9 mouse cellular contexts compared by ENCODE assay signal in the genomic region with DNA sequence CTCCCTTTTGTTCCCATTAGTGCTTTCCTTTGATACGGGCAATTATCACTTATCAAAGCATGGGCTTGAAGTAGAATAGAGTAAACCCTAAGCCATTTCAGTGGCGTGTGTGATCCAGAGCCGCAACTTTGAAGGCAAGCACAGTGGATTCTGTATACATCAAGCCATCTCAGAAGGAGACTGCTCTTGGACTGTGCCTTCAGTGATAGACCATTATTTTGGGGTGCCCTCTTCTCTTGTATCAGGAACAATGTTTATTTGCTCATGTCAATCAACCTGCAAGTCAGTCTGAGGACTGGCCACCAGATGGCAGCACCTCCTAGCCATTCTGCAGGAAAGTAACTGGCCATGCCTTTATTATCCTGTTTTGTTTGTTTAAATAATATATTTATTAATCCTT. TPM values are rescaled to one million over a fixed set of nuclear protein-coding genes. Genes with fewer than 3 reads are reported as not detected.
DNase-seq lines count a peak whose midpoint lies in the region; ATAC-seq and TF ChIP-seq lines count a peak whose summit lies in the region.
"Had no signal": no experiment of that assay in that cellular context is flagged by ENCODE, and none has a peak within 500 bp of the region (broad histone marks: within the 10 kb centered on the region; RNA-seq: fewer than 3 reads in every experiment).

No protein-coding gene starts in this region.

- TF ChIP-seq POLR2A in cerebellum, adult 2 months (IDR thresholded peaks at IDR 0.05; ENCODE audit: borderline replicate concordance, insufficient read depth, low read length) = no peak

- TF ChIP-seq CTCF in cerebellum, adult 2 months (IDR thresholded peaks at IDR 0.05; ENCODE audit: borderline replicate concordance, insufficient read depth, low read depth, low read length) = peak; percentile 79
- peak; percentile 83 for TF ChIP-seq CTCF in lung, postnatal 0 days (IDR thresholded peaks at IDR 0.05)

- no peaks in the 10 kb centered on the region for H3K27me3 ChIP-seq in cerebellum, adult 2 months (ENCODE audit: control insufficient read depth, insufficient read depth, low read length)
- no peaks in the 10 kb centered on the region for H3K27me3 ChIP-seq in lung, postnatal 0 days (replicated peaks; ENCODE audit: insufficient read depth, low read length)
- H3K27me3 ChIP-seq: megakaryocyte, embryonic 14.5 days had no signal

- H3K4me1 ChIP-seq in ES-E14 (ENCODE audit: control insufficient read depth in 2 of 2, insufficient read depth in 2 of 2, low read length in 2 of 2, poor library complexity in 1 of 2) = no peaks in the 10 kb centered on the region
- no peaks in the 10 kb centered on the region for H3K4me1 ChIP-seq in cerebellum, adult 2 months (ENCODE audit: control insufficient read depth, insufficient read depth, low read length)
- H3K4me1 ChIP-seq in lung, postnatal 0 days (ENCODE audit: insufficient read depth, low read depth, low read length) = no peaks in the 10 kb centered on the region

- H3K4me3 ChIP-seq in ES-E14 (ENCODE audit: insufficient read depth in 1 of 2, low read depth in 1 of 2, low read length in 2 of 2, poor library complexity in 1 of 2, severe bottlenecking in 1 of 2) = no peak overlapping the region
- no peak overlapping the region for H3K4me3 ChIP-seq in cerebellum, adult 2 months (replicated peaks; ENCODE audit: insufficient read depth, low read depth, low read length)
- H3K4me3 ChIP-seq in lung, postnatal 0 days (ENCODE audit: low read depth, low read length) = no peak overlapping the region
- H3K4me3 ChIP-seq: megakaryocyte, embryonic 14.5 days had no signal

- TF ChIP-seq EP300 in lung, postnatal 0 days (IDR thresholded peaks at IDR 0.05) = no peak

- no peaks in the 10 kb centered on the region for H3K9me3 ChIP-seq in ES-E14 (ENCODE audit: control insufficient read depth, insufficient read depth, low read depth, low read length)
- no peaks in the 10 kb centered on the region for H3K9me3 ChIP-seq in lung, postnatal 0 days (ENCODE audit: low read length)
- H3K9me3 ChIP-seq: megakaryocyte, embryonic 14.5 days had no signal

- H3K4me2 ChIP-seq in lung, postnatal 0 days (replicated peaks; ENCODE audit: low read depth, low read length) = no peak overlapping the region

- H3K36me3 ChIP-seq in ES-E14 (ENCODE audit: control insufficient read depth, insufficient read depth, low read length, poor library complexity, severe bottlenecking) = no peaks in the 10 kb centered on the region
- H3K36me3 ChIP-seq in lung, postnatal 0 days (ENCODE audit: insufficient read depth, low read length) = no peaks in the 10 kb centered on the region

- in situ Hi-C loops in ES-E14 (cut with MboI; ENCODE audit: low sequenced_read_pairs in 2 of 2, unreplicated experiment in 2 of 2) = no loop called here

- ATAC-seq in lung, postnatal 0 days = no peak

- H3K27ac ChIP-seq in ES-E14 (ENCODE audit: insufficient read depth, low read depth, low read length, poor library complexity, severe bottlenecking) = no peak overlapping the region
- no peak overlapping the region for H3K27ac ChIP-seq in cerebellum, adult 2 months (ENCODE audit: insufficient read depth, low read length)
- H3K27ac ChIP-seq in lung, postnatal 0 days (ENCODE audit: low read length) = no peak overlapping the region

- WGBS in cerebellum, adult 2 months = 65% methylated on average over 3 of the region's 3 CpGs
- 48% methylated on average over 3 of the region's 3 CpGs for WGBS in lung, postnatal 0 days

- no peak overlapping the region for H3K9ac ChIP-seq in ES-E14 (ENCODE audit: insufficient read depth, low read depth, low read length, poor library complexity, severe bottlenecking)
- no peak overlapping the region for H3K9ac ChIP-seq in lung, postnatal 0 days (replicated peaks; ENCODE audit: low read depth)

- DNase-seq in A20 (ENCODE audit: low read depth, low spot score) = peak; percentile 72
- peak; percentile 40 for DNase-seq in ES-E14 (ENCODE audit: low read depth, low spot score)
- peak; percentile 41 to 68 for DNase-seq in cerebellum, adult 2 months
- peak; percentile 61 to 68 for DNase-seq in frontal cortex, postnatal 25 days (ENCODE audit: low spot score in 2 of 2)
- DNase-seq in kidney, postnatal 14 days = peak; percentile 71
- peak; percentile 59 for DNase-seq in lung, postnatal 0 days (ENCODE audit: low spot score)
- peak; percentile 73 for DNase-seq in retina, postnatal 1 day
- DNase-seq in urinary bladder, postnatal 25 days (ENCODE audit: low spot score) = peak; percentile 70

TF ChIP-seq in ES-E14, 5 proteins besides CTCF, POLR2A, EP300 and RAD21:
- TF ChIP-seq CHD2 (IDR thresholded peaks at IDR 0.05; ENCODE audit: low read depth, low read length) (no peak), HCFC1 (IDR thresholded peaks at IDR 0.05; ENCODE audit: borderline replicate concordance, insufficient read depth, low read length) (no peak), ZC3H11A (IDR thresholded peaks at IDR 0.05; ENCODE audit: borderline replicate concordance, low read depth, low read length) (peak; percentile 47; the same call in 1 of the 2 replicates), MAFK (IDR thresholded peaks at IDR 0.05; ENCODE audit: insufficient read depth, low read depth, low read length) (no peak), ZNF384 (IDR thresholded peaks at IDR 0.05; ENCODE audit: low read depth, low read length) (no peak)

RNA-seq across cellular contexts. Expression of a gene that starts 11.0 kb away (rescaled TPM):
- total RNA-seq in ES-E14 (2012; rRNA removed) = not detected in 2 replicates
- polyA plus RNA-seq in cerebellum, adult 2 months (2012; rRNA removed) = not detected in 2 replicates
- polyA plus RNA-seq in lung, postnatal 0 days (2015; fragmentation: Nextera tagmentation; extraction: Ambion mirVana) = 0.08 and 0.15 TPM in 2 replicates

RNA-seq across cellular contexts. Expression of a gene that starts 12.3 kb away (rescaled TPM):
- total RNA-seq in ES-E14 (2012; rRNA removed) = 1.2 and 1.4 TPM in 2 replicates
- 2.9 TPM in 2 replicates for polyA plus RNA-seq in cerebellum, adult 2 months (2012; rRNA removed)
- polyA plus RNA-seq in lung, postnatal 0 days (2015; fragmentation: Nextera tagmentation; extraction: Ambion mirVana) = 41.5 and 45.4 TPM in 2 replicates

RNA-seq across cellular contexts. Expression of a gene that starts 12.3 kb away (rescaled TPM):
- total RNA-seq in ES-E14 (2012; rRNA removed) = 2.5 and 10.3 TPM in 2 replicates
- 11.5 and 12.4 TPM in 2 replicates for polyA plus RNA-seq in cerebellum, adult 2 months (2012; rRNA removed)
- 423 and 443 TPM in 2 replicates for polyA plus RNA-seq in lung, postnatal 0 days (2015; fragmentation: Nextera tagmentation; extraction: Ambion mirVana)

RNA-seq across cellular contexts. Expression of a gene that starts 20.5 kb away (rescaled TPM):
- total RNA-seq in ES-E14 (2012; rRNA removed) = not detected in 2 replicates
- 0.61 and 0.81 TPM in 2 replicates for polyA plus RNA-seq in cerebellum, adult 2 months (2012; rRNA removed)
- 2.9 and 3.2 TPM in 2 replicates for polyA plus RNA-seq in lung, postnatal 0 days (2015; fragmentation: Nextera tagmentation; extraction: Ambion mirVana)

RNA-seq across cellular contexts. Expression of a gene that starts 29.0 kb away (rescaled TPM):
- not detected in 2 replicates for total RNA-seq in ES-E14 (2012; rRNA removed)
- polyA plus RNA-seq in cerebellum, adult 2 months (2012; rRNA removed) = not detected in 2 replicates
- 0.05 and 0.10 TPM in 2 replicates for polyA plus RNA-seq in lung, postnatal 0 days (2015; fragmentation: Nextera tagmentation; extraction: Ambion mirVana)

Comparison
In these comparisons a context has a peak if more than half of its experiments do, and no peak if none do; other contexts are left out.
1. RNA of a gene that starts 12.3 kb away (polyA plus RNA-seq): 41.5 to 45.4 TPM in lung, postnatal 0 days; 2.9 TPM in cerebellum, adult 2 months; every median in the first group is over 10 times any median in the second.
2. RNA of a gene that starts 12.3 kb away (polyA plus RNA-seq): 423 to 443 TPM in lung, postnatal 0 days; 11.5 to 12.4 TPM in cerebellum, adult 2 months; every median in the first group is over 10 times any median in the second.
3. Peak in every context shown above with its lines, with median percentiles within 50 percentile points of each other: DNase-seq.